Mouse (Mus musculus): Measurements from ENCODE around the gene Cfl2.
A peak's percentile ranks its signal among the peaks of the same experiment; 100 is the strongest.
"Not testable (repeated sequence)": the region's sequence is repeated elsewhere in the genome, so short reads cannot be mapped to it uniquely, and the experiment has no call there.

Gene Cfl2

GRCm38 (mm10) chr12:54831927-54832326 lies 30.8 kb downstream of the Cfl2 start:
- DNase-seq (ENCODE audit: inconsistent age in 2 of 2, low spot score in 1 of 2), result not testable (repeated sequence)

GRCm38 (mm10) chr12:54830574-54830973 lies 32.1 kb downstream of the Cfl2 start:
- DNase-seq (ENCODE audit: inconsistent age in 2 of 2, low spot score in 1 of 2), result peak; percentile 79 to 92

GRCm38 (mm10) chr12:54829876-54830275 lies 32.8 kb downstream of the Cfl2 start:
- no peak for DNase-seq (ENCODE audit: inconsistent age in 2 of 2, low spot score in 1 of 2)

- DNase-seq (ENCODE audit: inconsistent age in 2 of 2, low spot score in 1 of 2), result no peak
Measured at GRCm38 (mm10) chr12:54828043-54828442, 34.6 kb downstream of the Cfl2 start.

GRCm38 (mm10) chr12:54825202-54825601 lies 37.5 kb downstream of the Cfl2 start:
- DNase-seq (ENCODE audit: inconsistent age in 2 of 2, low spot score in 1 of 2), result no peak

GRCm38 (mm10) chr12:54822836-54823426 lies 39.7 kb downstream of the Cfl2 start:
- DNase-seq (ENCODE audit: inconsistent age in 2 of 2, low spot score in 1 of 2), result no peak

- no peak for DNase-seq (ENCODE audit: inconsistent age in 2 of 2, low spot score in 1 of 2)
Measured at GRCm38 (mm10) chr12:54820684-54821161, 42.0 kb downstream of the Cfl2 start.

GRCm38 (mm10) chr12:54819181-54819935 lies 43.3 kb downstream of the Cfl2 start:
- no peak for DNase-seq (ENCODE audit: inconsistent age in 2 of 2, low spot score in 1 of 2)

- DNase-seq (ENCODE audit: inconsistent age in 2 of 2, low spot score in 1 of 2), result no peak
Measured at GRCm38 (mm10) chr12:54810142-54810541, 52.5 kb downstream of the Cfl2 start.
